Mouse (Mus musculus): ENCODE results near the gene Trpm7. TPM values are rescaled to one million over a fixed set of nuclear protein-coding genes. Genes with fewer than 3 reads are reported as not detected.
"Not testable (repeated sequence)": the region's sequence is repeated elsewhere in the genome, so short reads cannot be mapped to it uniquely, and the experiment has no call there.

Trpm7 gene
- polyA plus RNA-seq, 1 experiment from 2014 or later: 65.3 TPM

DNA sequence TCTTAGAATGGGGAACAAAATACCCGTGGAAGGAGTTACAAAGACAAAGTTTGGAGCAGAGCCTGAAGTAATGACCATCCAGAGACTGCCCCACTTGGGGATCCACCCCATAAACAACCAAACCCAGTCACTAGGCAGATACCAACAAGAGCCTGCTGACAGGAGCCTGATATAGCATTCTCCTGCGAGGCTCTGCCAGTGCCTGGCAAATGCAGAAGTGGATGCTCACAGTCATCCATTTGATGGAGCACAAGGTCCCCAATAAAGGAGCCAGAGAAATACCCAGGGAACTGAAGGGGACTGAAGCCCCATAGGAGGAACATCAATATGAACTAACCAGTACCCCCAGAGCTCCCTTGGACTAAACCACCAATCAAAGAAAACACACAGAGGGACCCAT, 6.7 kb upstream of the Trpm7 start:
- H3K9me3 ChIP-seq; H3K4me1 ChIP-seq; H3K36me3 ChIP-seq; H3K27me3 ChIP-seq; H3K9ac ChIP-seq; H3K4me3 ChIP-seq; H3K27ac ChIP-seq; H3K4me2 ChIP-seq (replicated peaks); ATAC-seq (ENCODE audit: low FRiP score, low read depth): not testable (repeated sequence)
- WGBS: 48% methylated on average over 2 of the region's 2 CpGs

DNA sequence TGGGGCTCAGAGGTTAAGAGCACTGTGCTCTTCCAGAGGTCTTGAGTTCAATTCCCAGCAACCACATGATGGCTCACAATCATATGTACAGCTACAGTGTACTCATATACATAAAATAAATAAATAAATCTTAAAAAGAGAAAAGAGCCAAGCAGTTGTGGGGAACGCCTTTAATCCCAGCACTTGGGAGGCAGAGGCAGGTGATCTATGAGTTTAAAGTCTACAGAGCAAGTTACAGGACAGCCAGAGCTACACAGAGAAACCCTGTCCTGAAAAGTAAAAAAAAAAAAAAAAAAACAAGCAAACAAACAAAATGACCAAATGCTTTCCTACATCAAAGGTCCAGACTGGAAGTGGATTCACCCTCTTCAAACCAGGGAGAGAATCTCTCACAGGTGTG, 2.0 kb upstream of the Trpm7 start:
- ATAC-seq (ENCODE audit: low FRiP score, low read depth): no peak
- H3K9ac ChIP-seq: no peak overlapping the region
- WGBS: 94% methylated on average over 1 of the region's 1 CpGs
- H3K4me1 ChIP-seq: peaks cover 12% of the 10 kb centered on the region
- H3K27me3 ChIP-seq: no peaks in the 10 kb centered on the region
- no peaks in the 10 kb centered on the region for H3K9me3 ChIP-seq
- H3K4me3 ChIP-seq: no peak overlapping the region
- H3K27ac ChIP-seq: no peak overlapping the region
- H3K4me2 ChIP-seq (replicated peaks): no peak overlapping the region
- no peaks in the 10 kb centered on the region for H3K36me3 ChIP-seq

DNA sequence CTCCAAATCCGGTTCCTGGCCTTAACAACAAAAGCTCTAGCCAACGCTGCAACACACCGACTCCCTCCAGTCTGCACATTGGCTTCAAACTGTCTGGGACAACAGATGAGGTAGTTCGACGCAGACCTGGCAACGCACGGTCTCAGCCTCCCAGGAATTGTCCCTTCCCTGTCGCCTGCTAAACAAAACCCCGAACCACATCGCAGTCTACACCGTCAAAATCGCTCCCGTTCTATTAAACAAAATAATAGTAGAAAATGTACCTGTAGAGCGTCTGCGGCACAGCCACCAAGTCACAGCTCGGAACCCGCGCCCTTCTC, 554 bp downstream of the Trpm7 start:
- Histone ChIP-seq H3K27me3 (no peaks in the 10 kb centered on the region), H3K36me3 (no peaks in the 10 kb centered on the region), H3K4me2 (replicated peaks) (peak overlapping the region; percentile 75), H3K4me1 (peaks cover 13% of the 10 kb centered on the region), H3K9ac (peak overlapping the region; percentile 95), H3K4me3 (peak overlapping the region; percentile 93), H3K27ac (peak overlapping the region; percentile 98), H3K9me3 (no peaks in the 10 kb centered on the region)
- WGBS: under 1% methylated on average over 18 of the region's 18 CpGs
- ATAC-seq (ENCODE audit: low FRiP score, low read depth): peak; percentile 37

DNA sequence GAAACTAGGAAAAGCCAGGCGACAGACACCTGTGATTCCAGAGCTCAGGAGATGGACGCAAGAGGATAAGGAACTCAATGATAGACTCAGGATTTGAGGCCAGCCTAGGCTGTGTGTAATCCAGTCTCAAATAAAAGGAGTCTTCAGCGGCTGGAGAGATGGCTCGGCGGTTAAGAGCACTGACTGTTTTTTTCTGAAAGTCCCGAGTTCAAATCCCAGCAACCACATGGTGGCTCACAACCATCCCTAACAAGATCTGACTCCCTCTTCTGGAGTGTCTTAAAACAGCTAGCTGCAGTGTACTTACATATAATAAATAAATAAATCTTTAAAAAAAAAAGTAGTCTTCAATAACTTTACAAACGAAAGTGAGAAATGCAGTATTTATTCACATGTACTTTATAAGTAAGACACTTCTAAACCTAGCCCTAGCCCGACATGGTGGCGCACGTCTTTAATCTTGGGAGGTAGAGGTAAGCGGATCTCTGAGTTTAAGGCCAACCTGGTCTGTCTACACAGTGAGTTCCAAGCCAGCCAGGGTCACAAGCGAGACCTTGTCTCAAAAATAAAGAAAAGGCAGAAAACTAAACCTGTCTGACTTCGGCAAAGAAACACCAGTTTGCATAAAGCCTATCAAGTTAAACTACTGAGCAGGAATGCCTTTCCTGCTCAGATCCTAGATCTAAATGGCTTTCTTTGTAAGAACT, 1.1 kb downstream of the Trpm7 start:
- peak overlapping the region; percentile 93 for H3K4me3 ChIP-seq
- WGBS: 27% methylated on average over 13 of the region's 13 CpGs
- ATAC-seq (ENCODE audit: low FRiP score, low read depth): no peak
- peaks cover 16% of the 10 kb centered on the region for H3K4me1 ChIP-seq
- peak overlapping the region; percentile 75 for H3K4me2 ChIP-seq (replicated peaks)
- H3K27me3 ChIP-seq: no peaks in the 10 kb centered on the region
- H3K27ac ChIP-seq: peak overlapping the region; percentile 98
- no peaks in the 10 kb centered on the region for H3K36me3 ChIP-seq
- no peaks in the 10 kb centered on the region for H3K9me3 ChIP-seq
- H3K9ac ChIP-seq: peak overlapping the region; percentile 95

DNA sequence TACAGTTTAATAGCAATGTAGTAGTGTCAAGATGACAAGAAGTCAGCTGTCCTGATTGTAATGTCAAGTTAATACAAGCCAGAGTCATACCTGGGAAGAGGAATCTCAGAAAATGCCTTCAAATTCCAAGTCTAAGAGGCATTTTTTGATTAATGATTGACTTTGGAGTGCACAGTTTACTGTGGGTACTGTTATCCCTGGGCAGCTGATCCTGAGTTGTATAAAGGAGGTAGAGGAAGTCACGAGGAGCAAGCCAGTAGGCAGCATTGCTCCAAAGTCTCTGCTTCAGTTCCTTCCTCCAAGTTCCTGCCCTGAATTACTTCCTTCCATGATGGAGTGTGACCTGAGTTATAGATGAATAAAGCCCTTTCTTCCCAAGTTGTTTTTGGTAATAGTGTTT, 9.7 kb downstream of the Trpm7 start:
- no peaks in the 10 kb centered on the region for H3K9me3 ChIP-seq
- no peak for ATAC-seq (ENCODE audit: low FRiP score, low read depth)
- WGBS: 77% methylated on average over 1 of the region's 1 CpGs
- no peak overlapping the region for H3K4me2 ChIP-seq (replicated peaks)
- H3K4me1 ChIP-seq: peaks cover 10% of the 10 kb centered on the region; the same call in 1 of the 2 replicates
- H3K27me3 ChIP-seq: no peaks in the 10 kb centered on the region
- H3K27ac ChIP-seq: no peak overlapping the region
- H3K36me3 ChIP-seq: no peaks in the 10 kb centered on the region
- H3K9ac ChIP-seq: no peak overlapping the region
- no peak overlapping the region for H3K4me3 ChIP-seq

DNA sequence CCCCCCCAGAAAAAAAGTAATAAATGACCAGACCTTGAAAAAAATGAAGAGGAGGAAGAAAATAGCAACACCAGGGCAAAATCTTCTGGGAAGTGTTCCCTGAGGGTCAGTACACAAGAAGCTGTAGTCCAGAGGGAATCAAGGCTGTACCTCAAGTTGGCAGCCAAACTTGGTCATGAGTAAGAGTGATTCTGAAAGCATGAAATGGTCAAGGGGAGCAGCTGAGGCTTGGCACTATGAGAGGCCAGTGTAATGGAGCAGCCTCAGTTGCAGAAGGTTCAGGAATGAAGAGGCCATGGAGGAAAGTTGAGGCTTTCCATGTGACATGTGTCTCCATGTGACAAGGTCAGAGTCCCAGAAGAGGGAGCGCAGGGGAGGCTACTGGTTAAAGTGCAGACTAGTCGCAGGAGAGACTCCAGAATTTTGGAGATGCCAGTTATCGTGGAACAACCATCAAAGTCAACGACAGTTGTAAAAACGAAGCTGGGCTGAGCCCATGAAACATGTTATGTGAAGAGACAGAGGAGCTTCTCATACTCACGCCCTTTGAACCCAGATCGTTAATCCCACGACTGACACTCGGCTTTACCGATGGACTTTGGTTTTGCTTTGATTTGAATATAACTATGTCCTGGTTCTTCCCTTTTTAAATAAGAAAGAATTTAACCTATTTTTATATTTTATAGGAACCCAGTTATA, 10.4 kb downstream of the Trpm7 start:
- Histone ChIP-seq H3K27ac (no peak overlapping the region), H3K4me2 (replicated peaks) (no peak overlapping the region), H3K4me1 (peaks cover 10% of the 10 kb centered on the region; the same call in 1 of the 2 replicates), H3K9ac (no peak overlapping the region), H3K4me3 (no peak overlapping the region), H3K27me3 (no peaks in the 10 kb centered on the region), H3K36me3 (no peaks in the 10 kb centered on the region), H3K9me3 (no peaks in the 10 kb centered on the region)
- WGBS: 89% methylated on average over 10 of the region's 10 CpGs
- no peak for ATAC-seq (ENCODE audit: low FRiP score, low read depth)

DNA sequence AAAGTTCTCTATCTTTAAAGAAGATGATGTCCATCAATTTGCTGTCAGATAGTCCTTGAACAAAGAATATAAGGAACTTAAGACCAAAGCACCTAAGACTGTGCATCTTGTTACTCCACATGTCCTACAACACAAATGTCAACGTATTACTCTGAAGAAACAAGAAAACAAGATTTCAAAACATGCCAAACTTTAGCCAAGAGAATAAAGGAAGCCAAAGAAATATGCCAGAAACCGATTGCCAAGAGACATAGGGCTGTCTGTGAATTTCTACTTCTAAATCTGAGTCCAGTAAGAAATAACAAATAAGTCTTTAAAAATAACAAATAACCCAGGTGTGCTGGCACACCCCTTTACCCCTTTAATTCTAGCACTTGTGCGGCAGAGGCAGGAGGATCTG, 11.0 kb downstream of the Trpm7 start:
- no peak for ATAC-seq (ENCODE audit: low FRiP score, low read depth)
- 95% methylated on average over 3 of the region's 3 CpGs for WGBS
- Histone ChIP-seq H3K9ac (no peak overlapping the region), H3K4me2 (replicated peaks) (no peak overlapping the region), H3K27ac (no peak overlapping the region), H3K9me3 (no peaks in the 10 kb centered on the region), H3K4me3 (no peak overlapping the region), H3K27me3 (no peaks in the 10 kb centered on the region), H3K4me1 (peaks cover 7% of the 10 kb centered on the region; the same call in 1 of the 2 replicates), H3K36me3 (no peaks in the 10 kb centered on the region)

DNA sequence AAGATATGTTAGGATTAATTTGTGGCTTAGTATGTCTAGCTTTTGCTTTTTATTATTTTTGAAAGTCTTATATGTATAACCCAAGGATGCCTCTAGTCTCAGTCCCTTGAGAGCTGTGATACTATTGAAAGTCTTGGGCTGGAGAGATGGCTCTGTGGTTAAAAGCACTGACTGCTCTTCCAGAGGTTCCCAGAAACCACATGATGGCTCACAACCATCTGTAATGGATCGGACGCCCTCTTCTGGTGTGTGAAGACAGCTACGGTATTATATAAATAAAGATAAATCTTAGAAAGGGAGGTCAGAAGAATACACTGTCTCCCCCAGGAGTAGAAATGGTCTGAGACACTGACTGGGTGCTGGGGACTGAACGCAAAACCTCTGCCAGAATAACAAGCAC, 31.3 kb downstream of the Trpm7 start:
- no peak overlapping the region for H3K4me3 ChIP-seq
- H3K9me3 ChIP-seq: no peaks in the 10 kb centered on the region
- peaks cover 50% of the 10 kb centered on the region for H3K36me3 ChIP-seq
- H3K27me3 ChIP-seq: no peaks in the 10 kb centered on the region
- no peak overlapping the region for H3K9ac ChIP-seq
- no peak for ATAC-seq (ENCODE audit: low FRiP score, low read depth)
- WGBS: 89% methylated on average over 4 of the region's 4 CpGs
- no peak overlapping the region for H3K4me2 ChIP-seq (replicated peaks)
- H3K4me1 ChIP-seq: no peaks in the 10 kb centered on the region
- no peak overlapping the region for H3K27ac ChIP-seq

DNA sequence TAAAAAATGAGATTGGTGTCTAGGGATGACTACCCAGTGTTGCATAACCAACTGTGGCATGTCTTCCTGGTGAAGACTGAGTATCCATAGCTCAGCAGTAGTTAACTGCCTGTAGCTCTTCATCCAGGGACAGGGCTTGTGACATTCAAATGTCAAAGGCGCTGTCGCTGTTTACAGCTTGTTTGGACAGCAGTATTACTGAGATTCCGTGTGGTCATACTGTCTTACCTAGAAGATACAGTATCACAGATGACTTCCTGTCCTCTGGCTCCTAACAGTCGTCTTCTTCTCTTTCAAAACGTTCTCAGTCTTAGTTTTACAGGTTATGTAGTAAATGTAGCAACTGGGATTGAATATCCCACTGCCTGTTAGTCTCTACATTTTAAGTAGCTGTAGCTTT, 37.2 kb downstream of the Trpm7 start:
- Histone ChIP-seq H3K9me3 (no peaks in the 10 kb centered on the region), H3K9ac (no peak overlapping the region), H3K27me3 (no peaks in the 10 kb centered on the region), H3K4me3 (no peak overlapping the region), H3K4me2 (replicated peaks) (no peak overlapping the region), H3K36me3 (peaks cover 62% of the 10 kb centered on the region), H3K4me1 (no peaks in the 10 kb centered on the region), H3K27ac (no peak overlapping the region)
- no peak for ATAC-seq (ENCODE audit: low FRiP score, low read depth)
- 86% methylated on average over 5 of the region's 5 CpGs for WGBS

DNA sequence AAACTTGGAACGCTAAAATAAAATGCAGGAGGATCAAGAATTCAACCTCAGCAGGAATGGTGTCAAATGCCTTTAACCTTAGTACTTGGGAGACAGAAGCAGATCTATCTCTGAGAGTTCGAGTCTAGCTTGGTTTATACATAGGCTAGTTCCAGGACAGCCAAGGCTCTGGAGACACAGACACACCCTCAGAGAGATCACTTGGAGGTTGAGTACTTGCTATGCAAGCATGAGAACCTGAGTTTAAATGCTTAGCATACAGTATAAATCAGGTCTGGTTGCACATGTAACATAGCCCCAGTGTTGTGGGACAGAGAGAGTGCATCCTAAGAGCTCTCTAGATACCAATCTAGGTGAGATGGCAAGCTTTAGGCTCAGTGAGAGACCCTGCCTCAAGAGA, 58.6 kb downstream of the Trpm7 start:
- Histone ChIP-seq H3K27me3 (no peaks in the 10 kb centered on the region), H3K27ac (no peak overlapping the region), H3K4me3 (no peak overlapping the region), H3K4me2 (replicated peaks) (no peak overlapping the region), H3K4me1 (no peaks in the 10 kb centered on the region), H3K9ac (no peak overlapping the region), H3K9me3 (no peaks in the 10 kb centered on the region), H3K36me3 (peaks cover 51% of the 10 kb centered on the region)
- no peak for ATAC-seq (ENCODE audit: low FRiP score, low read depth)
- WGBS: 77% methylated on average over 2 of the region's 2 CpGs

DNA sequence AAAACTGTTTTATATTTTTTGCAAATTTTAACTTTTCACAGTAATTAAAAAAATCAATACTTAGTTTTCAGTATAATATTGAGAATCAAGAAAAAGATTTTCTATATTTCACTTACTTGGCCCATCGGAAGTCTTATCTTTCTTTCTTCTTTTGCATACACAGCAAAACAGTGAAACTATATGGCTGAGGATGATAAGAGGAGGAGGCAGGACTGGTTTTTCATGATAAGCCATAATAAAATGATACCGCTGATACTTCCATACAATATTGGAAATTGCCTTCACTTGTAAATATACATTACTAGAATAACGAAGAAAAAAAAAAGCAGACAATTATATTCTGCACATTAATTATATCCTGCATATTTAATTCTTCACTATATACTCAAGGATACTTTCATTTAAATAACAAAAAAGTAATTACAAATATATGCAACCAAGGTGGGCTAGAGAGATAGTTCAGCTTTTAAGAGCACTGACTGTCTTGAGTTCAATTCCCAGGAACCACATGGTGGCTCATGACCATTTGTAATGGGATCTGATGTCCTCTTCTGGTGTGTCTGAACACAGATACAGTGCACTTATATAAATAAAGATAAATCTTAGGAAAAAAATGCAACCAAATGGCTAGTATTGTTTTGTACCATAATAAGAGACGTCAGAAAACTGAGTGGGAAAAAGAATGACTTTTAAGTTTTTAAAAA, 59.2 kb downstream of the Trpm7 start:
- Histone ChIP-seq H3K4me1 (no peaks in the 10 kb centered on the region), H3K9ac (no peak overlapping the region), H3K4me2 (replicated peaks) (no peak overlapping the region), H3K4me3 (no peak overlapping the region), H3K27me3 (no peaks in the 10 kb centered on the region), H3K9me3 (no peaks in the 10 kb centered on the region), H3K27ac (no peak overlapping the region), H3K36me3 (peaks cover 54% of the 10 kb centered on the region)
- ATAC-seq (ENCODE audit: low FRiP score, low read depth): no peak
- whole genome bisulfite sequencing: 93% methylated on average over 4 of the region's 4 CpGs

DNA sequence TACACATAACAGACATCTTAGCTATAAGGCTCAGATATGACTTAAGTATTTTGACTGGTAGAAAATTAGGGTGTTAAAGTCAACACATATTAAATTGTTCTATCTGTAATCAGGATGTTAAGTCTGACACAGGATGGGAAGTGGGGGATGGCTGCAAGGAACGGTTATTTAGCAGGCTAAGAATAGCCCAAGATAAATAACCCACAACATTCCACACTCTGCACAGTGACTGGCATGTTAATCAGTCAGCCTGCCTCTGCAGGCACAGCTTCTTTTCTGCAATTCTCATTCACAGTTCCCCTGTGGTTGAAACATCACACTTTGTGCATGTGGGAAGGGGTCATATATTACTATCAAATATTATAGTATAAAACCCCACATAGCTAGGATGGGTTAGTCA, 60.2 kb downstream of the Trpm7 start:
- H3K4me2 ChIP-seq (replicated peaks): no peak overlapping the region
- no peak overlapping the region for H3K9ac ChIP-seq
- no peak overlapping the region for H3K27ac ChIP-seq
- H3K36me3 ChIP-seq: peaks cover 60% of the 10 kb centered on the region
- ATAC-seq (ENCODE audit: low FRiP score, low read depth): no peak
- no peak overlapping the region for H3K4me3 ChIP-seq
- no peaks in the 10 kb centered on the region for H3K4me1 ChIP-seq
- H3K9me3 ChIP-seq: no peaks in the 10 kb centered on the region
- H3K27me3 ChIP-seq: no peaks in the 10 kb centered on the region
- WGBS: 67% methylated on average over 1 of the region's 1 CpGs

Data from limb, embryonic 13.5 days (tissue).